Mouse (Mus musculus): ENCODE data around the gene Kdm2a. TPM values are rescaled to one million over a fixed set of nuclear protein-coding genes. Genes with fewer than 3 reads are reported as not detected.

Gene Kdm2a
- total RNA-seq, 1 experiment = 45.6 TPM

DNA sequence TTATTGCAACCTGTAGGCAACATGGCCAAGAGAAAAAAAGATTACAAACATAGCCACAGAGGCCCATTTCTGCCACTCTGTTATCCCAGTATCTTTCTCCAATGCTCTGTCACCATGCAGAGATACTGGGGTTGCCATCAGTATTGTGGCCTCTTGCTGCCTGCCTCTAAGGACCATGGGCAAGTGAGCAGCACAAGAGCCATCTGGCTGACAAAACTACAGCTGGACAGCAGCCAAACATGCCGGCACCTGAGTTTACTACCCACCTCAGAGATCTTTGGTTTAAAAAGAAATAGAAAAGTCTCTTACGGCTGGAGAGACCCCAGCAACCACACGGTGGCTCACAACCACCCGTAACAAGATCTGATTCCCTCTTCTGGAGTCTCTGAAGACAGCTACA lies 78.8 kb downstream of the Kdm2a start:
- Histone ChIP-seq H3K36me3 (ENCODE audit: control insufficient read depth, insufficient read depth, low read length, poor library complexity, severe bottlenecking) (peaks cover 45% of the 10 kb centered on the region), H3K27ac (ENCODE audit: insufficient read depth, low read depth, low read length, poor library complexity, severe bottlenecking) (no peak overlapping the region), H3K4me1 (ENCODE audit: control insufficient read depth in 2 of 2, insufficient read depth in 2 of 2, low read length in 2 of 2, poor library complexity in 1 of 2) (no peaks in the 10 kb centered on the region), H3K9ac (ENCODE audit: insufficient read depth, low read depth, low read length, poor library complexity, severe bottlenecking) (no peak overlapping the region), H3K9me3 (ENCODE audit: control insufficient read depth, insufficient read depth, low read depth, low read length) (no peaks in the 10 kb centered on the region), H3K4me3 (ENCODE audit: insufficient read depth in 1 of 2, low read depth in 1 of 2, low read length in 2 of 2, poor library complexity in 1 of 2, severe bottlenecking in 1 of 2) (no peak overlapping the region)
- in situ Hi-C loops (cut with MboI; ENCODE audit: low sequenced_read_pairs in 2 of 2, unreplicated experiment in 2 of 2) = no loop called here
- no peak for DNase-seq (ENCODE audit: low read depth, low spot score)
- TF ChIP-seq MAFK (IDR thresholded peaks at IDR 0.05; ENCODE audit: insufficient read depth, low read depth, low read length) = no peak
- no peak for TF ChIP-seq HCFC1 (IDR thresholded peaks at IDR 0.05; ENCODE audit: borderline replicate concordance, insufficient read depth, low read length)
- TF ChIP-seq CHD2 (IDR thresholded peaks at IDR 0.05; ENCODE audit: low read depth, low read length) = no peak
- no peak for TF ChIP-seq ZNF384 (IDR thresholded peaks at IDR 0.05; ENCODE audit: low read depth, low read length)
- TF ChIP-seq ZC3H11A (IDR thresholded peaks at IDR 0.05; ENCODE audit: borderline replicate concordance, low read depth, low read length) = no peak

DNA sequence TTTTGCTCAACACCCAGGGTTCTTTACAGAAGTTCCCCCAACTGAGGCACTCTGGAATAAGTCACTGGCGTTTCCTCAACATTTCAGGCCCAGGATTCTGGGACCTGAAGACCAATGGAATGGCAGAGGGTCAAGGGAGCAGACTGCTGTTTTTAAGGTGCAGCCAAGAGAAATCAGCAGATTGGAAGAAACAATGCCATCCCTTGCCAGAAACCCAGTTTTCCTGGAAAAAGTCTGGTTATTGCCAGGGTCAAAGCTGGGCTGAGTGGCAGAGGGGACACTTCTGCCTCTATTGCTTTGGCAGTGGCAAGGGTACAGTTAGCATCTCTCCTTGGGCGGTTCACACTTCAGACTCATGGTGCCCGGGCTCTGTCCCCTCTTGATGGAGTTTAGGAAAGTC lies 80.9 kb downstream of the Kdm2a start:
- no peak overlapping the region for H3K4me3 ChIP-seq (ENCODE audit: insufficient read depth in 1 of 2, low read depth in 1 of 2, low read length in 2 of 2, poor library complexity in 1 of 2, severe bottlenecking in 1 of 2)
- no peak for DNase-seq (ENCODE audit: low read depth, low spot score)
- H3K9ac ChIP-seq (ENCODE audit: insufficient read depth, low read depth, low read length, poor library complexity, severe bottlenecking) = no peak overlapping the region
- no peaks in the 10 kb centered on the region for H3K4me1 ChIP-seq (ENCODE audit: control insufficient read depth in 2 of 2, insufficient read depth in 2 of 2, low read length in 2 of 2, poor library complexity in 1 of 2)
- TF ChIP-seq MAFK (IDR thresholded peaks at IDR 0.05; ENCODE audit: insufficient read depth, low read depth, low read length) (no peak), CHD2 (IDR thresholded peaks at IDR 0.05; ENCODE audit: low read depth, low read length) (no peak), ZNF384 (IDR thresholded peaks at IDR 0.05; ENCODE audit: low read depth, low read length) (no peak), ZC3H11A (IDR thresholded peaks at IDR 0.05; ENCODE audit: borderline replicate concordance, low read depth, low read length) (no peak), HCFC1 (IDR thresholded peaks at IDR 0.05; ENCODE audit: borderline replicate concordance, insufficient read depth, low read length) (no peak)
- H3K9me3 ChIP-seq (ENCODE audit: control insufficient read depth, insufficient read depth, low read depth, low read length) = no peaks in the 10 kb centered on the region
- in situ Hi-C loops (cut with MboI; ENCODE audit: low sequenced_read_pairs in 2 of 2, unreplicated experiment in 2 of 2) = no loop called here
- H3K36me3 ChIP-seq (ENCODE audit: control insufficient read depth, insufficient read depth, low read length, poor library complexity, severe bottlenecking) = peaks cover 37% of the 10 kb centered on the region
- no peak overlapping the region for H3K27ac ChIP-seq (ENCODE audit: insufficient read depth, low read depth, low read length, poor library complexity, severe bottlenecking)

DNA sequence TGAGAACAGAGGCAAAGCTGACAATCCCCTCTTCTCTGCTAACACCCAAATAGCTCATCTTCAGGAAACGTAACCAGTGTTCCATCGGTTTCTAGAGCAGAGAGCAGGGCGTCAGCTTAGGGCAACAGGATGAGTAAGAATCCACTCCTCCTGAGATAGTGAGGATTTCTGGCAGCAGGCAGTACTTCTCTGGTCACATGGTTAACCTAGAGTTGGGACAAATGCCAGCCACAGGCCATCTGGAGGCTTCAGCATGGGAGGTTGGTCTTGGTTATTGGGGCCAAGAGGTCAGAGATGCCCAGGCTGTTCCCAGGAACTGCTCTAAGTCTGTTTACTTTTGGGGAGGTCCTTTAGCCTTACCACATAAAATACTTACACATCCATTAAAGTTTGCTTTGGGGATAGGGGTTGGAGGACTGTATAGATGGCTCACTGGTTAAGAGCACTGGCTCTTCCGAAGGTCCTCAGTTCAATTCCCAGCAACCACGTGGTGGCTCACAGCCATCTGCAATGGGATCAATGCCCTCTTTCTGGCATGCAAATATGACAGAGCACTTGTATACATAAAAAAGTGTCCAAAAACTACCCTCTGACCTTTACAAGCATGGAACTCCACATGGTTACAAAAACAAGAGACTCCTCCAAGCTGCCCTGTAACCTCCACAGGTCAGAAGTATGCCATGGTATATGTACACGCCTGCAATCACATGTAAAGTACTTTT lies 82.7 kb downstream of the Kdm2a start:
- no peak for DNase-seq (ENCODE audit: low read depth, low spot score)
- TF ChIP-seq ZNF384 (IDR thresholded peaks at IDR 0.05; ENCODE audit: low read depth, low read length) (no peak), HCFC1 (IDR thresholded peaks at IDR 0.05; ENCODE audit: borderline replicate concordance, insufficient read depth, low read length) (no peak), CHD2 (IDR thresholded peaks at IDR 0.05; ENCODE audit: low read depth, low read length) (no peak), ZC3H11A (IDR thresholded peaks at IDR 0.05; ENCODE audit: borderline replicate concordance, low read depth, low read length) (no peak)
- H3K36me3 ChIP-seq (ENCODE audit: control insufficient read depth, insufficient read depth, low read length, poor library complexity, severe bottlenecking) = peaks cover 32% of the 10 kb centered on the region
- no peaks in the 10 kb centered on the region for H3K4me1 ChIP-seq (ENCODE audit: control insufficient read depth in 2 of 2, insufficient read depth in 2 of 2, low read length in 2 of 2, poor library complexity in 1 of 2)
- in situ Hi-C loops (cut with MboI; ENCODE audit: low sequenced_read_pairs in 2 of 2, unreplicated experiment in 2 of 2) = no loop called here
- no peak overlapping the region for H3K9ac ChIP-seq (ENCODE audit: insufficient read depth, low read depth, low read length, poor library complexity, severe bottlenecking)
- no peak overlapping the region for H3K4me3 ChIP-seq (ENCODE audit: insufficient read depth in 1 of 2, low read depth in 1 of 2, low read length in 2 of 2, poor library complexity in 1 of 2, severe bottlenecking in 1 of 2)
- H3K27ac ChIP-seq (ENCODE audit: insufficient read depth, low read depth, low read length, poor library complexity, severe bottlenecking) = no peak overlapping the region
- H3K9me3 ChIP-seq (ENCODE audit: control insufficient read depth, insufficient read depth, low read depth, low read length) = no peaks in the 10 kb centered on the region

DNA sequence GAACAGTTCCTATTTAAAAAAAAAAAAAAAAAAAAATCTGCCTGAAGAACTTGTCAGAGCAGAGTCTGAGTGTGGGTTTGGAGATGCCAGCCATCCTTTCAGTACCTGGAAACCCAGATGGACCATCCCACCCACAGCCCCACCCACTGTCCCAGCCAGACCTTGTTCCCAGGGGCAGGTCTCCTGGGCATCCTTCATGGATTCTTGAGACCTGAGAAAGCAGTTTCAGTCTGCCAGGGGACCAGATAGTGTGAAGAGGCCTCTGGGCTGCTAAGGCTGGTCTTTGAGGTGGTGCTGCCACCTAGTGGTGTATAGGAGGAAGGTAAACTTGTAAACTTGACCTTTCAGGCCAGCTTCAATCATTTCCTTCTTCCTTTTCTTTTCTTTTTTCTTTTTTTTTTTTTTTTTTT lies 88.3 kb downstream of the Kdm2a start:
- H3K4me3 ChIP-seq (ENCODE audit: insufficient read depth in 1 of 2, low read depth in 1 of 2, low read length in 2 of 2, poor library complexity in 1 of 2, severe bottlenecking in 1 of 2) = no peak overlapping the region
- no peak overlapping the region for H3K9ac ChIP-seq (ENCODE audit: insufficient read depth, low read depth, low read length, poor library complexity, severe bottlenecking)
- H3K4me1 ChIP-seq (ENCODE audit: control insufficient read depth in 2 of 2, insufficient read depth in 2 of 2, low read length in 2 of 2, poor library complexity in 1 of 2) = no peaks in the 10 kb centered on the region
- no peaks in the 10 kb centered on the region for H3K36me3 ChIP-seq (ENCODE audit: control insufficient read depth, insufficient read depth, low read length, poor library complexity, severe bottlenecking)
- in situ Hi-C loops (cut with MboI; ENCODE audit: low sequenced_read_pairs in 2 of 2, unreplicated experiment in 2 of 2) = no loop called here
- H3K27ac ChIP-seq (ENCODE audit: insufficient read depth, low read depth, low read length, poor library complexity, severe bottlenecking) = no peak overlapping the region
- TF ChIP-seq ZC3H11A (IDR thresholded peaks at IDR 0.05; ENCODE audit: borderline replicate concordance, low read depth, low read length) (peak; percentile 25; the same call in 1 of the 2 replicates), MAFK (IDR thresholded peaks at IDR 0.05; ENCODE audit: insufficient read depth, low read depth, low read length) (no peak), ZNF384 (IDR thresholded peaks at IDR 0.05; ENCODE audit: low read depth, low read length) (peak; percentile 63; the same call in 1 of the 2 replicates), CHD2 (IDR thresholded peaks at IDR 0.05; ENCODE audit: low read depth, low read length) (no peak), HCFC1 (IDR thresholded peaks at IDR 0.05; ENCODE audit: borderline replicate concordance, insufficient read depth, low read length) (no peak)
- DNase-seq (ENCODE audit: low read depth, low spot score) = no peak
- no peaks in the 10 kb centered on the region for H3K9me3 ChIP-seq (ENCODE audit: control insufficient read depth, insufficient read depth, low read depth, low read length)
